ENCODE assay signal across 9 mouse cellular contexts in the genomic region with DNA sequence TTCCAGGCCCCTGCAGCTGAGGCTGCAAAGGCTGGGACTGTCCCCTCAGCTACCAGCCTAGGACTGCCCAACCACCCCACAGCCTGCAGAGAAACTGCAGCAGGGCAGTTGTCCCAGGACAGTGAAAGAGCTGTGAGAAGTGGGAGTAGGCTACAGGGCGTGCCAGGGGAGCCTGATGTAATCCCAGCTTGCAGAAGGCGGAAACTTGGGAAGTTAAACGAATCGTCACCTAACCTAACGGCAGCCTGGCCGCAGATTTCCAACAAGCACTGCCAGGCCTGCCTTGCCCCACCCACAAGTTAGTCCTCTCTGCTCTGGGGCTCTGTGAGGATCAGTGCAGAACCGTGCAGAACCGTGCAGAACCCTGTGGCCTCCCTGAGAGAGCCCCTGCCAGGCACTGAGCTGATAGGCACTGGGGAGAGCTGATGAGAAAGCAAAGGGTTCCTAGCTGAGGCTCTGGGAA. TPM values are rescaled to one million over a fixed set of nuclear protein-coding genes. Genes with fewer than 3 reads are reported as not detected.
DNase-seq lines count a peak whose midpoint lies in the region; ATAC-seq and TF ChIP-seq lines count a peak whose summit lies in the region.
"Had no signal": no experiment of that assay in that cellular context is flagged by ENCODE, and none has a peak within 500 bp of the region (broad histone marks: within the 10 kb centered on the region; RNA-seq: fewer than 3 reads in every experiment).

No protein-coding gene starts in this region.

- H3K27ac ChIP-seq in brown adipose tissue, adult 24 weeks (replicated peaks; ENCODE audit: low read depth, low read length), result peak overlapping the region; percentile 34
- no peak overlapping the region; the same call in 1 of the 2 replicates for H3K27ac ChIP-seq in neural tube, embryonic 12.5 days
- H3K27ac ChIP-seq in thymus, adult 2 months (ENCODE audit: control insufficient read depth, insufficient read depth, low read length), result no peak overlapping the region

- peak; percentile 44 for DNase-seq in layer of hippocampus, adult 11-12 months (ENCODE audit: low spot score)
- no peak for DNase-seq in layer of hippocampus, adult 9-10 months (ENCODE audit: low spot score)
- DNase-seq in heart, adult 9 months (ENCODE audit: low spot score in 2 of 2), result peak; percentile 76 to 80
- peak; percentile 45 to 58 for DNase-seq in layer of hippocampus, postnatal 10 days (ENCODE audit: low spot score in 2 of 2)
- no peak for DNase-seq in B cell, adult 2 months
- DNase-seq in thymus, adult 2 months, result no peak

- H3K9ac ChIP-seq in neural tube, embryonic 12.5 days, result 0 out of 2 replicates have a peak overlapping the region, but pooled peaks have one; percentile 3

- TF ChIP-seq CTCF in thymus, adult 2 months (IDR thresholded peaks at IDR 0.05; ENCODE audit: borderline replicate concordance, control insufficient read depth, extremely low read depth, insufficient read depth, low read length, poor library complexity), result no peak

- H3K9me3 ChIP-seq in neural tube, embryonic 12.5 days, result no peaks in the 10 kb centered on the region

- H3K27me3 ChIP-seq in neural tube, embryonic 12.5 days (replicated peaks), result peaks cover 39% of the 10 kb centered on the region
- no peaks in the 10 kb centered on the region for H3K27me3 ChIP-seq in thymus, adult 2 months (ENCODE audit: control insufficient read depth, insufficient read depth, low read length)

- WGBS in neural tube, embryonic 12.5 days, result 34% methylated on average over 8 of the region's 8 CpGs
- 79% methylated on average over 8 of the region's 8 CpGs for WGBS in thymus, adult 2 months

- TF ChIP-seq POLR2A in thymus, adult 2 months (IDR thresholded peaks at IDR 0.05; ENCODE audit: control insufficient read depth, extremely low read depth, insufficient read depth, low read length, poor library complexity), result no peak

- H3K4me2 ChIP-seq in neural tube, embryonic 12.5 days (replicated peaks), result 0 out of 2 replicates have a peak overlapping the region, but pooled peaks have one; percentile 2

- H3K36me3 ChIP-seq in neural tube, embryonic 12.5 days, result no peaks in the 10 kb centered on the region
- no peaks in the 10 kb centered on the region for H3K36me3 ChIP-seq in thymus, adult 2 months (ENCODE audit: control insufficient read depth, insufficient read depth, low read length)

- no peak for ATAC-seq in neural tube, embryonic 12.5 days (ENCODE audit: low FRiP score, low read depth)

- H3K4me3 ChIP-seq in brown adipose tissue, adult 24 weeks (ENCODE audit: insufficient read depth, low read depth, low read length), result no peak overlapping the region
- H3K4me3 ChIP-seq in neural tube, embryonic 12.5 days, result no peak overlapping the region
- no peak overlapping the region for H3K4me3 ChIP-seq in thymus, adult 2 months (ENCODE audit: control insufficient read depth, insufficient read depth, low read length)

- H3K4me1 ChIP-seq in brown adipose tissue, adult 24 weeks (ENCODE audit: control insufficient read depth, insufficient read depth, insufficient read length, low read length), result peaks cover 31% of the 10 kb centered on the region
- peaks cover 33% of the 10 kb centered on the region for H3K4me1 ChIP-seq in neural tube, embryonic 12.5 days
- no peaks in the 10 kb centered on the region for H3K4me1 ChIP-seq in thymus, adult 2 months (replicated peaks; ENCODE audit: control insufficient read depth, insufficient read depth, low read length)

RNA-seq across cellular contexts. Expression of gene Dagla, which starts 7.6 kb away (rescaled TPM):
- 11.9 and 14.2 TPM in 2 replicates for polyA plus RNA-seq in brown adipose tissue, adult 24 weeks (2012; ENCODE audit: insufficient read depth, insufficient read length, missing spikeins)
- 100 to 1,000 TPM; 102 TPM for total RNA-seq in layer of hippocampus, postnatal 10 days (2021)
- polyA plus RNA-seq in neural tube, embryonic 12.5 days (2016; fragmentation: Nextera tagmentation; extraction: Ambion mirVana), result 4.9 and 5.0 TPM in 2 replicates
- polyA plus RNA-seq in thymus, adult 2 months (2012; rRNA removed), result 3.0 and 3.2 TPM in 2 replicates
- total RNA-seq: hematopoietic stem cell, adult 5-6 weeks had no signal

RNA-seq across cellular contexts. Expression of gene Myrf, which starts 56.5 kb away (rescaled TPM):
- 0.44 and 0.50 TPM in 2 replicates for polyA plus RNA-seq in brown adipose tissue, adult 24 weeks (2012; ENCODE audit: insufficient read depth, insufficient read length, missing spikeins)
- 1 to 10 TPM; 8.0 to 9.5 TPM for total RNA-seq in layer of hippocampus, postnatal 10 days (2021)
- 1.0 and 1.4 TPM in 2 replicates for polyA plus RNA-seq in neural tube, embryonic 12.5 days (2016; fragmentation: Nextera tagmentation; extraction: Ambion mirVana)
- 2.7 and 4.9 TPM in 2 replicates for polyA plus RNA-seq in thymus, adult 2 months (2012; rRNA removed)
- total RNA-seq: hematopoietic stem cell, adult 5-6 weeks had no signal

Comparison
In these comparisons a context has a peak if more than half of its experiments do, and no peak if none do; other contexts are left out.
1. DNase-seq: peak in layer of hippocampus, adult 11-12 months (single experiment), heart, adult 9 months (2 of 2) and layer of hippocampus, postnatal 10 days (2 of 2); none in layer of hippocampus, adult 9-10 months (single experiment), B cell, adult 2 months (0 of 2) and thymus, adult 2 months (single experiment).